Mouse (Mus musculus) G1E (cell line): ENCODE results near the gene BC048671. TPM values are rescaled to one million over a fixed set of nuclear protein-coding genes. Genes with fewer than 3 reads are reported as not detected.

ENCODE experiments used
- ATAC-seq: 2 replicates; pipeline ENCODE4 v1.8.0; 2016; ENCODE audit warnings: mild to moderate bottlenecking; ENCODE audit not compliant: insufficient number of reproducible peaks, poor library complexity, low FRiP score, severe bottlenecking; ENCODE audit errors: extremely low read depth
- DNase-seq: peaks from one replicate; pipeline ENCODE4 v3.0.0; 2012; ENCODE audit warnings: low spot score
- H3K27me3 ChIP-seq: 2 replicates; pipeline ENCODE4 v1.6.1; 2012; ENCODE audit warnings: mild to moderate bottlenecking, low read length, inconsistent platforms; ENCODE audit not compliant: insufficient read depth
- H3K36me3 ChIP-seq: replicated peaks from 2 replicates; pipeline ENCODE3; 2012; ENCODE audit warnings: mild to moderate bottlenecking, inconsistent platforms
- H3K4me1 ChIP-seq: 2 replicates; pipeline ENCODE4 v1.6.1; 2012; ENCODE audit warnings: low read depth, low read length, inconsistent platforms, mixed read lengths; ENCODE audit not compliant: insufficient read depth
- H3K4me3 ChIP-seq: 2 replicates; pipeline ENCODE4 v1.5.1; 2012; ENCODE audit warnings: low read depth, mild to moderate bottlenecking, inconsistent platforms, low read length, moderate library complexity, mixed read lengths
- H3K9me3 ChIP-seq: replicated peaks from 2 replicates; pipeline ENCODE4 v1.6.1; 2012; ENCODE audit warnings: inconsistent platforms
- CTCF ChIP-seq: IDR thresholded peaks from 2 replicates; pipeline ENCODE4 v1.5.1; 2012; ENCODE audit warnings: low read depth, low read length, inconsistent platforms, mixed read lengths
- GATA1 ChIP-seq: IDR thresholded peaks from 2 replicates; pipeline ENCODE4 v1.6.1; 2012; ENCODE audit warnings: borderline replicate concordance, low read length, inconsistent platforms, mixed read lengths
- GATA2 ChIP-seq: IDR thresholded peaks from 2 replicates; pipeline ENCODE4 v1.6.1; 2012; ENCODE audit warnings: low read depth, low read length, inconsistent platforms, borderline replicate concordance
- POLR2AphosphoS5 ChIP-seq: IDR thresholded peaks from 2 replicates; pipeline ENCODE4 v1.6.1; 2012; ENCODE audit warnings: low read depth, low read length, inconsistent platforms; ENCODE audit not compliant: insufficient replicate concordance
- TAL1 ChIP-seq: conservative IDR thresholded peaks from 2 replicates; pipeline ENCODE4 v1.6.1; 2012; ENCODE audit warnings: low read depth, low read length, inconsistent platforms, mixed read lengths
- polyA plus RNA-seq: library from polyadenylated mRNA; stranded (reverse); fragments of >175 nt; gene quantifications from 2 replicates; pipeline ENCODE4 v1.2.3, GENCODE M21; 2012
- total RNA-seq, 2 experiments: library from RNA; stranded (forward) in 1 of 2; stranded (reverse) in 1 of 2; fragments of 200-1000 nt in 1 of 2; fragments of >200 nt in 1 of 2; fragmentation: Nextera tagmentation in 1 of 2; gene quantifications; 2 replicates each; pipeline ENCODE4 v1.2.3; 2014 to 2017

The BC048671 gene
- total and polyA plus RNA-seq, 3 experiments, result not detected

DNA sequence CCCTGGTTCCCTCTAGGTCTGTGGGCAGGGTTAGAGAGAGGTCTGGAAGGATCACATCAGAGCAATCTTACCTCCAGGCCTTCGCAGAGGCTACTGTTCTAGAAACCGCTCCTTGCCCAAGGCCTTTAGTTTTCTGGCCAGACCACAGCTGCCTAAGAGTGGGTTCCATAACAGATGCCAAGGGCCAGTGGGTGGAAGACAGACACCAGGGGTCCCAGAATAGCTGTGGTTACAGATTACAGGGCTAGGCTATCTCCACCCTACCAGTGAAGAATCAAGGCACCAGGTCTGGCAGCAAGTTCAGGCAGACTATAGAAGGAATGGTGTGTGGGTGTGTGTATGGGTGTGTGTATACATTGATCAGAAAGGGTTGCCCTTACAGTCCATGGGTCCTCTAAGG is 18.0 kb downstream of the BC048671 start:
- Histone ChIP-seq H3K9me3 (no peaks in the 10 kb centered on the region), H3K36me3 (no peaks in the 10 kb centered on the region), H3K27me3 (peaks cover 4% of the 10 kb centered on the region; the same call in 1 of the 2 replicates), H3K4me3 (no peak overlapping the region), H3K4me1 (peaks cover 2% of the 10 kb centered on the region; the same call in 1 of the 2 replicates)
- no peak for DNase-seq
- no peak for ATAC-seq
- TF ChIP-seq TAL1 (no peak), GATA2 (no peak), CTCF (no peak), GATA1 (no peak), POLR2AphosphoS5 (no peak)

DNA sequence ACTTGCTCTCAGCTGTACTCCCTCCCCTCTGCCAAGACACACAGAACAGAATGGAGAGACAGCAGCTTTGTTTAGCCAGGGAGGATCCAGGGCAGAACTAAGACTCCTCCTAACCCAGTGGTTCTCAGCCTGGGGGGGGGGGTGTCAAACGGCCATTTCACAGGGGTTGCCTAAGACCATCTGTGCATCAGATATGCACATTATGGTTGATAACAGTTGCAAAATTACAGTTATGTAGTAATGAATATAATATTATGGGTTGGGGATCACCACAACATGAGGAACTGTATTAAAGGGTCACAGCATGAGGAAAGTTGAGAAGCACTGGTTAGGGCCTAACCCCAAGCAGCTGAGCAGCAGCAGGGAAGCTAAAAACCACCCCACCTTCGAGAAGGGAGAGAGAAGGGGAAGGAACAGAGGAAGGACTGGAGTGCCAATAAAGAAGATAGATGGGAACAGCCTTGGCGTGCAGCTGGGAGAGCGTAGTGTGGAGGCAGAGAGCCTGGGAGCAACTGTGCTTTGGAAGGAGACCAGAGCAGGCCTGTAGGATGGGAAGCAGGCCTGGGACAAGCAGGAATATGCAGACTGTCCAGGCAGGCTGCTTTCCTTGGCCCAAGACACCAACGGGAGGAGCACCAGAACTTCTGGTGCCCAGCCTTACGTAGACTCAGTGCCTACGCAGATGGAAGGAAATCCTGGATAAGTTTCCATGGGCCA is 18.6 kb downstream of the BC048671 start:
- Histone ChIP-seq H3K27me3 (peaks cover 4% of the 10 kb centered on the region; the same call in 1 of the 2 replicates), H3K9me3 (no peaks in the 10 kb centered on the region), H3K36me3 (no peaks in the 10 kb centered on the region), H3K4me3 (no peak overlapping the region), H3K4me1 (peaks cover 2% of the 10 kb centered on the region; the same call in 1 of the 2 replicates)
- ATAC-seq, result no peak
- DNase-seq, result no peak
- TF ChIP-seq TAL1, result no peak
- TF ChIP-seq CTCF, result no peak
- TF ChIP-seq POLR2AphosphoS5, result no peak
- TF ChIP-seq GATA2, result no peak
- no peak for TF ChIP-seq GATA1

DNA sequence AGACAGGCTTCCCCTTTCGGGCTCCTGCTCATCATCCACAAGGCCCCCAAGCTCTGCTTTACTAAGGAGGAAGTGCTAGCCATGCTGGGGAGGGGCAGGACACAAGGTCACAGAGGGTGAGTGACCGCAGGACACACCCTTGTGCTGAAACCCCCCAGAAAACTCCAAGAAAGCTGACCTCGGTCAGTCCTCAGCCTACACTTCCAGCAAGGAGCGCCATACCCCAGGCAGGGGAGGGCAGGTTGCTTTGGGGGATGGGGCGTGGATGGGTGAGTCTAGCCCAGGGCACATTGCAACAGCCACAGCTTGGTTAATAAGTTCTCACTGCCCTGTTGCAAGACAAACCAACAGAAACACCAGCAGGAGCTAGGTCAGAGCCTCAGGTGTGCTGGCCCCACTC is 19.4 kb downstream of the BC048671 start:
- no peak for TF ChIP-seq CTCF
- TF ChIP-seq POLR2AphosphoS5, result no peak
- TF ChIP-seq GATA2, result no peak
- no peaks in the 10 kb centered on the region for H3K9me3 ChIP-seq
- peaks cover 2% of the 10 kb centered on the region; the same call in 1 of the 2 replicates for H3K4me1 ChIP-seq
- no peak overlapping the region for H3K4me3 ChIP-seq
- DNase-seq (no peak), ATAC-seq (no peak)
- H3K36me3 ChIP-seq, result no peaks in the 10 kb centered on the region
- H3K27me3 ChIP-seq, result peaks cover 7% of the 10 kb centered on the region; the same call in 1 of the 2 replicates

DNA sequence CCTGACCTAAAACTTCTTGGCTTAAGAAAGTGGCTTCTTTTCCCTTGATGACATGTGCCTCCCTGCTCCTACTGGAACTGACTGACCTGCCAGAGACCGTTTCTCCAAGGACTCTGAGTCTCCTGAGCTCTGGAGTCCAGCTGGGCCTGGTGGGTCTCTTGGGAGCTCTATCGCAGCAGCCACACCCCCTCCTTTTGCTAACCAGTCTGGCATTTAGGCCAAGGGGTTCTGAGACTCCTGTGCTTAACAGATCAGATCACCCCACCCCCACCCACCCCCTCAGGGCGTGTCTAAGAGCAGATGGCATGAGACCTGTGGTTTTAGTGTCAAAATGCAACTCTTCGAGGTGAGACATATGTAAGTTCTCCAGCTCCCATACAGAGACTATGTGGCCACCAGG is 20.8 kb downstream of the BC048671 start:
- H3K9me3 ChIP-seq, result no peaks in the 10 kb centered on the region
- DNase-seq (no peak), ATAC-seq (no peak)
- H3K4me3 ChIP-seq, result no peak overlapping the region
- H3K4me1 ChIP-seq, result peaks cover 2% of the 10 kb centered on the region; the same call in 1 of the 2 replicates
- TF ChIP-seq CTCF (no peak), POLR2AphosphoS5 (no peak), GATA1 (no peak), GATA2 (no peak), TAL1 (no peak)
- no peaks in the 10 kb centered on the region for H3K36me3 ChIP-seq
- peaks cover 9% of the 10 kb centered on the region; the same call in 1 of the 2 replicates for H3K27me3 ChIP-seq

DNA sequence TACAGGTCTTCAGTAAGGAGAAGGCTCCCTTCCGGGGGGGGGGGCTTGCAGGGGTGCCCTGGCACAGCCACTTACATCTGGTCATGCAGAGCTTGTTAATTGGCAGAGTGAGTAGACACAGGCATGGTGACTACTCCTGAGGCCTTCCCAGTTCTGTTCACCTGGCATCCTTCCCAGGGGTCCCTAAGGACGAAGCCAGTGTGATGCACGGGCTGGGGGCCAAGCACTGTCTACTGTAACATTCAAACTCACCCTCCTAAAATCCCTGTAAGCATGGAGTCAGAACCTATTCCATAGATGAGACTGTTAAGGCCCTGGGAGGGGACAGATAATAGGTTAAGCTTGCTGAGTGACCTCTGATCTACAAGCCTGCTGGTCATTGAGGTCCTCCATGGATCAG is 23.0 kb downstream of the BC048671 start:
- Histone ChIP-seq H3K36me3 (no peaks in the 10 kb centered on the region), H3K9me3 (no peaks in the 10 kb centered on the region), H3K4me1 (peaks cover 2% of the 10 kb centered on the region; the same call in 1 of the 2 replicates), H3K4me3 (no peak overlapping the region), H3K27me3 (peaks cover 18% of the 10 kb centered on the region)
- TF ChIP-seq CTCF, result no peak
- TF ChIP-seq POLR2AphosphoS5, result no peak
- TF ChIP-seq TAL1, result no peak
- no peak for TF ChIP-seq GATA1
- no peak for TF ChIP-seq GATA2
- DNase-seq (no peak), ATAC-seq (no peak)

DNA sequence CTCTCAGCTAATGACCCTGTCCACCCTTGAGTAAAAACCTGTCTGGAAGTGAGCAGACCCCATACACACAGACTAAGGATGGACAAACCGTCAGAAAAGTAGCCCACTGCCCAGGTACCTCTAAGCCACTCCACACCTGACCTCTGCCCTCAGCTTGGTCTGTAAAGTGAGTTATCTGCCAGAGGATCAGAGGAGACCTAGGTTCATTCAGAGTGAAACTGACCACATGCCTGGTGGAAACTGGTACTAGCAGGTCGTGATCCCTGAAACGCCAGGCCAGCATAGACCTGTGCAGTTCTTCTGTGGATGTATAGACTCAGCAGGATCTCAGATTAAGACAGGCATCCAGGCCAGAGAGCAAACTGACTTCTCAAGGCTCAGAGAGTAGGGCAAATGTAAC is 23.4 kb downstream of the BC048671 start:
- no peak overlapping the region for H3K4me3 ChIP-seq
- peaks cover 18% of the 10 kb centered on the region for H3K27me3 ChIP-seq
- H3K4me1 ChIP-seq, result peaks cover 2% of the 10 kb centered on the region; the same call in 1 of the 2 replicates
- H3K9me3 ChIP-seq, result no peaks in the 10 kb centered on the region
- ATAC-seq (no peak), DNase-seq (no peak)
- H3K36me3 ChIP-seq, result no peaks in the 10 kb centered on the region
- TF ChIP-seq POLR2AphosphoS5 (no peak), TAL1 (no peak), CTCF (no peak), GATA1 (no peak), GATA2 (no peak)
